Mouse (Mus musculus): ENCODE results near the gene Tprgl.
A peak's percentile ranks its signal among the peaks of the same experiment; 100 is the strongest.

Gene Tprgl

GRCm38 (mm10) chr4:154160538-154161390, at the start of gene Tprgl:
TSS of gene Tprgl (minus strand) at chr4:154160666.
- DNase-seq = peak; percentile 94

- no peak for DNase-seq
Observed at GRCm38 (mm10) chr4:154209825-154210224, 49.4 kb upstream of the Tprgl start.

- DNase-seq = no peak
Observed at GRCm38 (mm10) chr4:154209054-154209453, 48.6 kb upstream of the Tprgl start.

- DNase-seq = peak; percentile 77
Observed at GRCm38 (mm10) chr4:154207261-154207660, 46.8 kb upstream of the Tprgl start.

- no peak for DNase-seq
Observed at GRCm38 (mm10) chr4:154205392-154205791, 44.9 kb upstream of the Tprgl start.

GRCm38 (mm10) chr4:154204532-154204931, 44.1 kb upstream of the Tprgl start:
- no peak for DNase-seq

- DNase-seq = no peak
Observed at GRCm38 (mm10) chr4:154201511-154201910, 41.0 kb upstream of the Tprgl start.

GRCm38 (mm10) chr4:154198377-154198961, 38.0 kb upstream of the Tprgl start:
- no peak for DNase-seq

GRCm38 (mm10) chr4:154197961-154198360, 37.5 kb upstream of the Tprgl start:
- DNase-seq = no peak

GRCm38 (mm10) chr4:154188948-154189347, 28.5 kb upstream of the Tprgl start:
- no peak for DNase-seq

- no peak for DNase-seq
Observed at GRCm38 (mm10) chr4:154186002-154186537, 25.6 kb upstream of the Tprgl start.

GRCm38 (mm10) chr4:154185001-154185400, 24.5 kb upstream of the Tprgl start:
- DNase-seq = no peak

GRCm38 (mm10) chr4:154183566-154183965, 23.1 kb upstream of the Tprgl start:
- DNase-seq = no peak

- DNase-seq = no peak
Observed at GRCm38 (mm10) chr4:154181001-154181400, 20.5 kb upstream of the Tprgl start.

- DNase-seq = no peak
Observed at GRCm38 (mm10) chr4:154177257-154177656, 16.8 kb upstream of the Tprgl start.

GRCm38 (mm10) chr4:154171931-154172604, 11.6 kb upstream of the Tprgl start:
- DNase-seq = no peak

GRCm38 (mm10) chr4:154171151-154171930, 10.9 kb upstream of the Tprgl start:
- no peak for DNase-seq

GRCm38 (mm10) chr4:154170506-154171150, 10.2 kb upstream of the Tprgl start, which contains the start of gene Megf6:
TSS of gene Megf6 (plus strand) at chr4:154170730.
- no peak for DNase-seq

- DNase-seq = no peak
Observed at GRCm38 (mm10) chr4:154170021-154170420, 9.6 kb upstream of the Tprgl start.

GRCm38 (mm10) chr4:154167053-154167452, 6.6 kb upstream of the Tprgl start:
- peak; percentile 72 for DNase-seq

GRCm38 (mm10) chr4:154163296-154163695, 2.8 kb upstream of the Tprgl start:
- DNase-seq = peak; percentile 84

GRCm38 (mm10) chr4:154159961-154160537, 417 bp downstream of the Tprgl start:
- no peak for DNase-seq
